Mouse (Mus musculus) CH12.LX (cell line): ENCODE results near the gene Gm20388. TPM values are rescaled to one million over a fixed set of nuclear protein-coding genes. Genes with fewer than 3 reads are reported as not detected.

Experiments
- DNase-seq: peaks from one replicate; pipeline ENCODE4 v3.0.0-alpha.2; 2013; ENCODE audit errors: extremely low read depth
- H3K27ac ChIP-seq: 2 replicates; pipeline ENCODE4 v1.5.1; 2012; ENCODE audit warnings: low read depth, mild to moderate bottlenecking, control low read depth, moderate library complexity; ENCODE audit not compliant: insufficient read depth
- H3K27me3 ChIP-seq: replicated peaks from 2 replicates; pipeline ENCODE3; 2012; ENCODE audit warnings: inconsistent platforms
- H3K36me3 ChIP-seq, 2 experiments: replicated peaks in 1 of 2; 2 replicates each; pipeline versions ENCODE3 to v1.6.1; 2012; ENCODE audit warnings: inconsistent platforms in 1 of 2, low read length in 1 of 2, mild to moderate bottlenecking in 1 of 2, mixed read lengths in 1 of 2, moderate library complexity in 1 of 2; ENCODE audit not compliant: control insufficient read depth in 1 of 2, insufficient read depth in 1 of 2
- H3K4me1 ChIP-seq, 2 experiments: 2 replicates each; pipeline ENCODE4 v1.6.1; 2012; ENCODE audit warnings: inconsistent platforms in 1 of 2, moderate library complexity in 1 of 2; ENCODE audit not compliant: insufficient read depth in 2 of 2, control insufficient read depth in 1 of 2
- H3K4me2 ChIP-seq: 2 replicates; pipeline ENCODE4 v1.6.1; 2012; ENCODE audit warnings: low read depth, mild to moderate bottlenecking, control low read depth; ENCODE audit not compliant: poor library complexity, insufficient read depth, severe bottlenecking
- H3K4me3 ChIP-seq, 3 experiments: fragments of 150-350 bp in 1 of 3; sonication (generic) in 1 of 3; replicated peaks in 1 of 3; 2 replicates each; pipeline versions ENCODE3 to v1.5.1; 2011 to 2012; ENCODE audit warnings: low read depth in 2 of 3, low read length in 2 of 3, mild to moderate bottlenecking in 2 of 3, moderate library complexity in 2 of 3, control low read depth in 1 of 3, improper control_type of control experiment in 1 of 3, inconsistent platforms in 1 of 3, mixed read lengths in 1 of 3; ENCODE audit not compliant: poor library complexity in 1 of 3
- H3K79me2 ChIP-seq: replicated peaks from 2 replicates; pipeline ENCODE4 v1.6.1; 2012; ENCODE audit warnings: mild to moderate bottlenecking, moderate library complexity; ENCODE audit not compliant: control insufficient read depth, poor library complexity, insufficient read depth, severe bottlenecking; ENCODE audit errors: extremely low read depth
- H3K9ac ChIP-seq: 2 replicates; pipeline ENCODE4 v1.6.1; 2012; ENCODE audit warnings: low read depth, mild to moderate bottlenecking, control low read depth, moderate library complexity; ENCODE audit not compliant: insufficient read depth
- H3K9me3 ChIP-seq: replicated peaks from 2 replicates; pipeline ENCODE3; 2012; ENCODE audit warnings: low read length, inconsistent platforms, mixed read lengths
- BHLHE40 ChIP-seq: IDR thresholded peaks from 2 replicates; pipeline ENCODE4 v1.6.1; 2011; ENCODE audit warnings: mild to moderate bottlenecking, low read depth, low read length, improper control_type of control experiment
- CHD1 ChIP-seq: IDR thresholded peaks from 2 replicates; pipeline ENCODE4 v1.6.1; 2012; ENCODE audit warnings: low read depth, low read length, improper control_type of control experiment, inconsistent platforms
- CHD2 ChIP-seq: IDR thresholded peaks from 2 replicates; pipeline ENCODE4 v1.6.1; 2011; ENCODE audit warnings: low read length, improper control_type of control experiment
- CTCF ChIP-seq, 2 experiments: IDR thresholded peaks in 1 of 2; conservative IDR thresholded peaks in 1 of 2; 2 replicates each; pipeline ENCODE4 v1.5.1; 2011 to 2012; ENCODE audit warnings: low read depth in 2 of 2, low read length in 2 of 2, improper control_type of control experiment in 1 of 2, inconsistent platforms in 1 of 2, mild to moderate bottlenecking in 1 of 2, moderate library complexity in 1 of 2
- E2F4 ChIP-seq: IDR thresholded peaks from 2 replicates; pipeline ENCODE4 v1.6.1; 2011; ENCODE audit warnings: low read depth, low read length, improper control_type of control experiment; ENCODE audit not compliant: insufficient replicate concordance
- ELF1 ChIP-seq: IDR thresholded peaks from 2 replicates; pipeline ENCODE4 v1.6.1; 2014; ENCODE audit warnings: low read depth, mild to moderate bottlenecking, inconsistent platforms, low read length, improper control_type of control experiment
- EP300 ChIP-seq: IDR thresholded peaks from 2 replicates; pipeline ENCODE4 v1.6.1; 2011; ENCODE audit warnings: low read length, improper control_type of control experiment
- ETS1 ChIP-seq: conservative IDR thresholded peaks from 2 replicates; pipeline ENCODE4 v1.6.1; 2012; ENCODE audit warnings: low read depth, mild to moderate bottlenecking, inconsistent platforms, low read length, improper control_type of control experiment, moderate library complexity
- GABPA ChIP-seq: IDR thresholded peaks from 2 replicates; pipeline ENCODE4 v1.6.1; 2012; ENCODE audit warnings: low read depth, low read length, improper control_type of control experiment, inconsistent platforms; ENCODE audit not compliant: insufficient replicate concordance
- IRF4 ChIP-seq: IDR thresholded peaks from 2 replicates; pipeline ENCODE4 v1.6.1; 2014; ENCODE audit warnings: low read depth, mild to moderate bottlenecking, inconsistent platforms, low read length, improper control_type of control experiment
- JUN ChIP-seq: IDR thresholded peaks from 2 replicates; pipeline ENCODE4 v1.6.1; 2011; ENCODE audit warnings: low read depth, mild to moderate bottlenecking, low read length, improper control_type of control experiment, moderate library complexity; ENCODE audit not compliant: insufficient read depth
- JUND ChIP-seq: conservative IDR thresholded peaks from 2 replicates; pipeline ENCODE4 v1.6.1; 2011; ENCODE audit warnings: low read depth, low read length, improper control_type of control experiment
- KAT2A ChIP-seq: IDR thresholded peaks from 2 replicates; pipeline ENCODE4 v1.6.1; 2012; ENCODE audit warnings: low read length, improper control_type of control experiment, inconsistent platforms; ENCODE audit not compliant: insufficient replicate concordance
- MAFK ChIP-seq: IDR thresholded peaks from 2 replicates; pipeline ENCODE4 v1.6.1; 2011; ENCODE audit warnings: low read length, improper control_type of control experiment; ENCODE audit not compliant: insufficient replicate concordance
- MYC ChIP-seq: IDR thresholded peaks from 2 replicates; pipeline ENCODE4 v1.6.1; 2011; ENCODE audit warnings: low read depth, mild to moderate bottlenecking, improper control_type of control experiment, low read length
- NELFE ChIP-seq: IDR thresholded peaks from 2 replicates; pipeline ENCODE4 v1.6.1; 2011; ENCODE audit warnings: low read depth, low read length, improper control_type of control experiment
- NRF1 ChIP-seq: IDR thresholded peaks from 2 replicates; pipeline ENCODE4 v1.6.1; 2014; ENCODE audit warnings: low read depth, mild to moderate bottlenecking, inconsistent platforms, low read length, improper control_type of control experiment, moderate library complexity
- PAX5 ChIP-seq: IDR thresholded peaks from 2 replicates; pipeline ENCODE4 v1.6.1; 2012; ENCODE audit warnings: low read length, inconsistent platforms, mixed read lengths
- POLR2AphosphoS2 ChIP-seq: IDR thresholded peaks from 2 replicates; pipeline ENCODE4 v1.6.1; 2011; ENCODE audit warnings: low read depth, low read length, improper control_type of control experiment
- RAD21 ChIP-seq: IDR thresholded peaks from 2 replicates; pipeline ENCODE4 v1.6.1; 2011; ENCODE audit warnings: low read depth, mild to moderate bottlenecking, low read length, improper control_type of control experiment, moderate library complexity
- RCOR1 ChIP-seq: conservative IDR thresholded peaks from 2 replicates; pipeline ENCODE4 v1.6.1; 2012; ENCODE audit warnings: low read depth, mild to moderate bottlenecking, inconsistent platforms, low read length, improper control_type of control experiment
- SIN3A ChIP-seq: IDR thresholded peaks from 2 replicates; pipeline ENCODE4 v1.6.1; 2012; ENCODE audit warnings: low read length, improper control_type of control experiment, inconsistent platforms
- SMC3 ChIP-seq: IDR thresholded peaks from 2 replicates; pipeline ENCODE4 v1.6.1; 2011; ENCODE audit warnings: low read depth, low read length, improper control_type of control experiment
- TBP ChIP-seq: conservative IDR thresholded peaks from 2 replicates; pipeline ENCODE4 v1.6.1; 2011; ENCODE audit warnings: low read depth, low read length, improper control_type of control experiment
- UBTF ChIP-seq: IDR thresholded peaks from 2 replicates; pipeline ENCODE4 v1.6.1; 2012; ENCODE audit warnings: low read depth, mild to moderate bottlenecking, inconsistent platforms, low read length, improper control_type of control experiment, moderate library complexity
- USF2 ChIP-seq: conservative IDR thresholded peaks from 2 replicates; pipeline ENCODE4 v1.6.1; 2011; ENCODE audit warnings: low read depth, low read length, improper control_type of control experiment
- ZC3H11A ChIP-seq: IDR thresholded peaks from 2 replicates; pipeline ENCODE4 v1.6.1; 2012; ENCODE audit warnings: low read depth, mild to moderate bottlenecking, inconsistent platforms, low read length, improper control_type of control experiment
- ZKSCAN1 ChIP-seq: IDR thresholded peaks from 2 replicates; pipeline ENCODE4 v1.6.1; 2012; ENCODE audit warnings: low read depth, inconsistent platforms, low read length, improper control_type of control experiment, borderline replicate concordance
- ZNF384 ChIP-seq: IDR thresholded peaks from 2 replicates; pipeline ENCODE4 v1.6.1; 2012; ENCODE audit warnings: low read depth, low read length, improper control_type of control experiment, inconsistent platforms
- dilution Hi-C: fragments of 300-500 bp; cut with MboI; formaldehyde crosslinking; loops from 2 replicates; pipeline ENCODE4 v1.14.3; 2020; ENCODE audit warnings: low sequenced_read_pairs; ENCODE audit not compliant: extremely low pct_unique_long_range_greater_than_20kb, extremely low pct_ligation_motif_present
- in situ Hi-C: fragments of 300-500 bp; cut with MboI; formaldehyde crosslinking; loops from 3 replicates; pipeline ENCODE4 v1.14.3; 2019; ENCODE audit warnings: low sequenced_read_pairs, low pct_ligation_motif_present, low pct_unique_long_range_greater_than_20kb, mixed read lengths
- polyA plus RNA-seq: library from polyadenylated mRNA; unstranded; fragments of >175 nt; gene quantifications from 2 replicates; pipeline ENCODE4 v1.2.1, GENCODE M21; 2012; ENCODE audit warnings: low read depth; ENCODE audit not compliant: insufficient read length
- total RNA-seq, 2 experiments: library from RNA; depleted of rRNA; stranded (reverse); fragments of 300-350 nt in 1 of 2; fragments of >200 nt in 1 of 2; gene quantifications; 2 replicates each; pipeline ENCODE4 v1.2.3; 2012 to 2014

The Gm20388 gene
- total and polyA plus RNA-seq, 3 experiments, result 14.8 to 26.3 (median 22.2) TPM

- dilution Hi-C loops (no loop called here), in situ Hi-C loops (loop anchor here (5.0 to 10.0 kb wide), 2 partner anchors 57 to 414 kb away; partner anchors contain the start of gene Slc7a5)
- Histone ChIP-seq H3K27ac (peak overlapping the region; percentile 98), H3K4me3 (peak overlapping the region in 2 of 3 experiments; percentile 21 to 44), H3K4me1 (peaks cover 32 to 74% of the 10 kb centered on the region in 2 experiments), H3K9ac (peak overlapping the region; percentile 92), H3K9me3 (peaks cover 11% of the 10 kb centered on the region), H3K36me3 (peaks cover 12 to 26% of the 10 kb centered on the region in 2 experiments), H3K4me2 (peak overlapping the region; percentile 83), H3K27me3 (no peaks in the 10 kb centered on the region)
- no peak for TF ChIP-seq CTCF (conservative IDR thresholded peaks at IDR 0.05 in 1 of 2, IDR thresholded peaks at IDR 0.05 in 1 of 2; ENCODE audit: low read depth in 2 of 2, low read length in 2 of 2)
- TF ChIP-seq JUN, result no peak
- TF ChIP-seq KAT2A, result no peak
- no peak for TF ChIP-seq SMC3
- no peak for TF ChIP-seq POLR2AphosphoS2
- TF ChIP-seq ZC3H11A, result no peak
- no peak for TF ChIP-seq ZNF384
- no peak for TF ChIP-seq NELFE
- TF ChIP-seq ELF1, result no peak
- TF ChIP-seq RCOR1, result no peak
- no peak for TF ChIP-seq ETS1
- TF ChIP-seq E2F4, result no peak
- no peak for TF ChIP-seq MAFK
- no peak for TF ChIP-seq IRF4
- TF ChIP-seq, all 38 proteins: peak for 0
- H3K79me2 ChIP-seq, result no peaks in the 10 kb centered on the region
- DNase-seq, result no peak
These were observed 1939.8 kb downstream of the Gm20388 start for GRCm38 (mm10) chr8:121850436-121850820.

- peak overlapping the region; percentile 96 for H3K9ac ChIP-seq
- H3K9me3 ChIP-seq, result peaks cover 16% of the 10 kb centered on the region
- H3K4me2 ChIP-seq, result peak overlapping the region; percentile 83
- peaks cover 31 to 70% of the 10 kb centered on the region in 2 experiments for H3K4me1 ChIP-seq
- H3K79me2 ChIP-seq, result no peaks in the 10 kb centered on the region
- no peaks in the 10 kb centered on the region for H3K27me3 ChIP-seq
- DNase-seq, result peak; percentile 99
- in situ Hi-C loops (loop anchor here (5.0 to 10.0 kb wide), 2 partner anchors 56 to 414 kb away; partner anchors contain the start of gene Slc7a5), dilution Hi-C loops (no loop called here)
- peaks cover 9 to 26% of the 10 kb centered on the region in 2 experiments for H3K36me3 ChIP-seq
- H3K4me3 ChIP-seq, result peak overlapping the region; percentile 23 to 44 (median 35)
- H3K27ac ChIP-seq, result peak overlapping the region; percentile 98
- TF ChIP-seq CTCF (conservative IDR thresholded peaks at IDR 0.05 in 1 of 2, IDR thresholded peaks at IDR 0.05 in 1 of 2; ENCODE audit: low read depth in 2 of 2, low read length in 2 of 2) (peak; percentile 94 to 98), ETS1 (peak; percentile 94), USF2 (no peak), POLR2AphosphoS2 (no peak), KAT2A (peak; percentile 95), RCOR1 (peak; percentile 93), ELF1 (peak; percentile 74), EP300 (peak; percentile 58), UBTF (peak; percentile 87; the same call in 1 of the 2 replicates), RAD21 (peak; percentile 93), PAX5 (no peak), NRF1 (peak; percentile 60), JUND (peak; percentile 88), CHD2 (peak; percentile 90), E2F4 (peak; percentile 91; the same call in 1 of the 2 replicates), TBP (peak; percentile 61; the same call in 1 of the 2 replicates), JUN (peak; percentile 68; the same call in 1 of the 2 replicates), ZKSCAN1 (no peak), GABPA (no peak), MAFK (0 out of 2 replicates have a peak, but pooled peaks have one; percentile 14), CHD1 (no peak), BHLHE40 (peak; percentile 95), ZNF384 (peak; percentile 63), SIN3A (peak; percentile 96), MYC (peak; percentile 93)
These were observed 1940.3 kb downstream of the Gm20388 start for GRCm38 (mm10) chr8:121850821-121851470.
